Mouse (Mus musculus) c-Kit-positive CD71-negative TER-119-negative erythroid progenitor cells, embryonic 14.5 days (primary cell): ENCODE measurements around the gene Serp2.
"Not testable (repeated sequence)": the region's sequence is repeated elsewhere in the genome, so short reads cannot be mapped to it uniquely, and the experiment has no call there.

Experiments
- DNase-seq: peaks from one replicate; pipeline ENCODE4 v3.0.0-alpha.2; 2013; ENCODE audit warnings: low read depth

Serp2 gene

DNA sequence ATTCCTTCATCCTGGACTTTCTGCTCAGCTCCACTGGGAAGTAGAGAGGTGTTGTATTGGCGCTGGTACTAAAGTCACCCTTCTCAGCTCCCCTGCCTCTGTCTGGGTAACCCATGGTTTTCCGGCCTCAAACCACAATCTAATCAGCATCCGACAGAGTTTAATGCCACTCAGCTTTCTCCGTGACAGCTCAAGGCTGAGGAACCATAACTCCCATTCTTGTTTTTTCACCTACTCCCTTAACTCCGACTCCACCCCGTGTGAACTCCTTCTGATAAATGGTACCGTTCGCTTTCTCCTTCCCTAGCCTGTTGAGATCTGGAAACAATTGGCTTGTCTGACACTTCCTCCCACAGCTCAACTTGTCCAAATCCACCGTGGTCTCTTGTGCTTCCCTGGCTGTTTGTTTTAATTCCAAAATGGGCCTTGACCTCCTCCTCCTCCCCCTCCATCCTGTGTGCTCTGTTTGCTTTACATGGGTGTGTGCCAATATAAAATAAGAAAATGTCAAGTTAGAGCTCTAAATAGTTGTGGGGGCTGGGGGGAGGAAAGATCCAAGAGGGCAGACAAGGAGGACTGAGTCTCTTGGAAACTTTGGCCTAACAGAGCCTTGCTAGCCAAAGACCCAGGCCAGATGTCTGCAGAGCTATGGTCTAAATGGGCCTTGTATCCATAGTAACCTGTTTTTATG, 12.7 kb upstream of the Serp2 start:
- peak; percentile 65 for DNase-seq

DNA sequence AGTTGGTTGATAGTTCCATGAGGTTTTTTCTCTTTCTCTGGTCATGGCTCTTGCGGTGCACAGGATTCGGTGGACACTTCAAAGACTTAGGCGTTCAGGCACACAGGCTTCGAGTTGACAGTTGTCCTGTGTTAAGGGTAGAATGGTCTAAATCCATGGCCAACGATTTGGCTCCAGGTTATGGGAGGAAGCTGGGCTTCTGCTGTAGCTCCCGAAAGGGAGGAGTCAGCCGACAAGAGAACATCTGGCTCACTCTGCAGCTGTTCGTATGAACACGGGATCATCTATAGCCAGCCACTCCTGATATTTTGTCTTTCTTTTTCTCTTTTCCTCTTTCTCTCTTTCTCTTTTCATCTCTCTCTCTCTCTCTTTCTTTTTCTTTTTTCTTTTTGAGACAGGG, 11.9 kb upstream of the Serp2 start:
- no peak for DNase-seq

DNA sequence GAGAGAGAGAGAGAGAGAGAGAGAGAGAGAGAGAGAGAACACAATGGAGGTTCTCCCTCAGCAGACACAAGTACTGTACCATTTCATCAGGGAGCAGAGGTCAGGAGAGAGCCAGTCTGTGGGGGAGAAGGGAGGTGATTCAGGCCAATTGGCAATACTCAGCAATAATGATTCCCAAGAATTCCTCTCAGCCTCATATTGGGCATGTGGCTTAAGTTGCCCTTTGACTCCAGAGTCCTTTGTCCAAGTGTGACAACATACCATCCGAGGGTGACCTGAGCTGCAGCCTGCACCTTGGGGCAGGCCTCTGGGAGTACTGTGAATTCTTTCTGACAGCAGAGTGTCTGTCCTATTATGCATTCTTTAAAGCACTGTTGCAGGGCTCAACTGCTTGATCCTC, 10.6 kb upstream of the Serp2 start:
- no peak for DNase-seq

DNA sequence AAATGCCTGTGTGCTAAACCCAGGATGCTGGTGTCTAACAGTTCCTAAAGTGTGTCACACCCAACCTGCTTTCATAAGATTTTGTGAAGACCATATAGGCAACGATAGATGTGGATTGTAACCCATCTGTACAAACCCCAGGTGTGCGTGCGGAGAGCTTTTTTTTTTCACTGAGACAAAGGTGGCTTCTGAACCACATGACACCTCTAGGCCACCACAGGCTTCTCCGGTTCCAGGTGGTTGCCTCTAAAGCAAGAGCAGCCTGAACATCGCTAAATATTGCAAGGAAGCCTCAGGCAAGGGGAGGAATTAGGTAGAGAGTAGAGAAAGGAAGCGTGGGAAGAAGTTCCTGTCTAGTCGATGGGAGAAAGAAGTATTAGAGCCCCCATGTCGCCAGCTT, 10.0 kb upstream of the Serp2 start:
- DNase-seq = no peak

DNA sequence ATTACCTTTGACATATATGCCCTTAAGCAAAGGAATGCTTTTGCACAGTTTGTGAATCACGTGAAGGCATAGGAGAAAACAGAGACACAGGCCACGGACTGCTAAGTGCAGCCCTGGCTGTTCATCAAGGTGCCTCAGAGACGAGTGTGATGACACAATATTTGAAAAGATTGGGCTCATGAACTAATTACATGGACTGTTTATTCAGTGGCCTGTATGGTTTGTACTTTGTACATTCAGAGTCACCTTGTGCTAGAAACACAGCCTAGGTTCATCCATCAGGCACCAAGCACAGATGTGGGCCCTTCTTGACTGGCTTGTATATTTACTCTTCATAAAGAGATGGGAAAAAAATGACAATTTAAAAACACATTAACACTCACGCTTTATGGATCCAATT, 9.5 kb upstream of the Serp2 start:
- no peak for DNase-seq

DNA sequence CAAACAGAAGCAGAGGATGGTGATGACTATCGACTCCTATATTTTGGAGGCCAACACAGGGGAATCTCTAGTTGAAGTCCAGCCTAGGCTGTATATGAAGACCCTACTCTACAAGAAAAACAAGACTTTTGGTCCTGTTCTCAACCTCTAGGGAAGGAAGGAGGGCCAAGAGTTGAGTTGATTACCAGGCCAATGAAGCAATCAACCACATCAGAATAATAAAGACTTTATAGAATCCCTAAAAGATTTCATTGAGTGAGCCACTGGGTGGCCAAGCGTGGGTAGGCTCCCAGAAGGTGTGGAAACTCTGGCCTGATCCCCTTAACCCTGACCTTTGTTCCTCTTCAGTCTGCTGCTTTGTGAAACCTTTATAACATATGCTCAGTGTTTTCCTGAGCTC, 2.5 kb upstream of the Serp2 start:
- DNase-seq = no peak

DNA sequence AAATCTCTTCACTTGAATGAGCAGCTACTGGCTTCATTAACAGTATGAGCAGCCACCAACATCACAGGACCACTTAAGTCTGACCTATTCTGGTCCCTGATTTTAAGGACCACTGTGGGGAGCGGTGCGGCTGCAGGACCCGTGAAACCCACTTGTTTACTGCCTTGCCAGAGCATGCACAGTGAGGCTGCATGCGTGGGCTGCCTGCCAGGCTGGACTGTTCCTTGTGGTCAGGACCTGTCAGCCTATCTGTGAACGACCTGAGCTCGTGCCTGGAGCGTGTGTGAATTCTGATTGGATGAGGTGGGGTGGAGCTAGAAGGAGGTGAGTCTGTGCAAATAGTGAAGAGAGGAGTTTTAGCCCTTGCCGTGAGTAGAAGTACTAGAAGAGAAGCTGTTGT, 1.5 kb upstream of the Serp2 start:
- not testable (repeated sequence) for DNase-seq

DNA sequence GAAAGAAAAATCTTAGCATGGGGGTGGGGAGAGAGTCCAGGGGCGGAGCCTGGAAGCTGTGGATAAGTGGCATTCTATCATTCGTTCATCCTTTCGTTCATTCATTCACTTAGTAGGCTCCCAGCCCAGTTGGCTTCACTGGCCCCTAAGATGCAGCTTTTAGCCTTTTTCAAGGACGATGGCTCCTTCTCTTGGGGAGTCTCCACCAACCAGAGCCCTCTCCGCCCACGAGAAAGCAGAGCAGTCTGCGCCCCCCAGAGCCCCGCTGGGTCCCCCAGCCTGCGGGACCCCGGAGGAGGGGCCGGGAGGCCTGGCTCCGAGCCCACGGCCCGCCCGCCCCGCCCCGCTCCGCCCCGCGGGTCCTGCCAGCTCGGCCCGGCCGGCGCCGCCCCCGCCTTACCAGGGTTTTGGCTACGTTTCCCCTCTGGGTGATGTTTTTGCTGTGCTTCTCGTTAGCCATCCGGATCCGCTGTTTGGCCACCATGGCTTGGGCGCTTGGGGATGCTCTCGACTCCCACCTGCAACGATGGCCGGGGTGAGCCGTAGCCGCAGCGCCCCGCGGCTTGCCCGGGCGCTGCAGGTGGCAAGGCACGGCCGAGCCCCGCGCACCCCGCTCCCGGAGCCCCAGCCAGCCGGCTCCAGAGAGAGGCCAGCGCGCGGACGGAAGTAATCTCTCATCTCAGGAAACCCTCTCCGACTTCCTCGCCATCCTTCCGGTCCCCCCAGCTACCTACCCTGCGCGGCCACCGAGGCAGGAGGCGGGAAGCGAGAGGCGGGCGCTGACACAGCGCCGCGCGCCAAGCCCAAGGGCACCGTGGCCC, 448 bp downstream of the Serp2 start:
- DNase-seq = no peak

DNA sequence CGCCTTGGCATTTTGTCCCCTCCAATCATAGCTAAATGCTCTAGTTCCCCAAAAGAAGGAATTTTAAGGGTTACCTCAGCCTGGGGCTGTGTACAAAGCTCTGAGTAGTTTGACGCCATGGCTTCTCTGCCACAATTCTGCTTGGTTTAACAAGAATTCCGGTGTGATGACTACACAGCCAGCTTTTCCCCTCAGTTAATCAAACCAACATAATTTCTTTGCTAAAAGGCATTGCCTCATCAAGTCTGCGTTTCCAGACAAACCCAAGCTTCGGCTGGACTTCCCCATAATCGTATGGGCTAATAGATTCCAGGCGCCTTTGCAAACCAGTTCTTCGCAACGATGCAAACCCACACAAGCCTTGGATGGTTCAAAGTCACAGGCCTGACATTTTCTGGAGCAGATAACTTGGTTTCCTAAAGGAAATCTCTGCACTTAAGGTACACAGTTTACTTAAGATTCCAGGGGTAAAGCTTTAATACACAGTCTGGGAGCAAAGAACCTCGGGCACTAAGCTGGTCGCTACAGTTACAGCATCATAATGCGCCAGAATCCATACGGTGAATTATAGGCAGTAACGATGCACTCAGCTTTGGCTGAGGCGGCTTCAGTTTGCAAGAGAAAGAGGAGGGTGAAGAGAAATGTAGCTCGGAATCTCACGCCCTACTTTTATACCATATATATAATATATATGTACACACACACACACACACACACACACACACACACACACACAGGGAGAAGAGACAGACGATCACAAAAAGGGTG, 1.2 kb downstream of the Serp2 start:
- no peak for DNase-seq

DNA sequence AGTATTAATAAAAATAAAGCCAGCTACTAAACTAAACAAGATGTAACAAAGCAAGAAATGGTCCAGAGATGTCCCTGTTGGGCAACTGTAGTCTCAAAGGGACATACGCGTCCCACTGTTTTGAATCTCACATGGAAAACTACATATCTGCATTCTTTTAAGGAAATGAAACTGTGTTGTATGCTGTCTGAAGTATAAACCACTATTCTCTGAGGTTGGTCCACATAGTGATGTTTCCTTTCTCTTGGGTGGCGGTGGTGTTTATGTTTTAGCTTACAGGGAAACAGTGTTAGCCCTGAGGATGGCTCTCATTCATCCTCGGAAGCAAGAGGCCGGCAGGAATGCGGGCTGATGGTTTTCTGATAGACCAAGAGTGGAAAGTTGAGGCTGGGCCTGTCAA, 12.6 kb downstream of the Serp2 start:
- DNase-seq = no peak

DNA sequence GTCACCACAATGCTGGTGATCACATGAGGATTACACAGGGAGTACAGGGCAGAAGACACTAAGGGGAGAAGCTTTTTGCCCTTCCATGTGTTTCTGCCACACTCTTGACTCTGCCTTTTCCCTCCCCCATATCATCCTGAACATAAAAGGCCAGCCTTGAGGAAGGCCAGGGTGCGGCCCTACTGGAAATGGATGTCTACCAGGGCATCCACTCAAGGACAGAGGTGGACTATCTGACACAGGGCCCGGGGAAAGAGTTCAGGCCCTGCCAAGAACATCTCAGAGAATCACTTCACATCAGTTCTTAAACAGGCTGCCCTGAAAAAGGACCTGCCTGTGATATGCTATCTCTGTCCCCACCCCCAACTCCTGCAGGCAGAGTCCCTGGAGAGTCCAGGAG, 15.3 kb downstream of the Serp2 start:
- DNase-seq = no peak

DNA sequence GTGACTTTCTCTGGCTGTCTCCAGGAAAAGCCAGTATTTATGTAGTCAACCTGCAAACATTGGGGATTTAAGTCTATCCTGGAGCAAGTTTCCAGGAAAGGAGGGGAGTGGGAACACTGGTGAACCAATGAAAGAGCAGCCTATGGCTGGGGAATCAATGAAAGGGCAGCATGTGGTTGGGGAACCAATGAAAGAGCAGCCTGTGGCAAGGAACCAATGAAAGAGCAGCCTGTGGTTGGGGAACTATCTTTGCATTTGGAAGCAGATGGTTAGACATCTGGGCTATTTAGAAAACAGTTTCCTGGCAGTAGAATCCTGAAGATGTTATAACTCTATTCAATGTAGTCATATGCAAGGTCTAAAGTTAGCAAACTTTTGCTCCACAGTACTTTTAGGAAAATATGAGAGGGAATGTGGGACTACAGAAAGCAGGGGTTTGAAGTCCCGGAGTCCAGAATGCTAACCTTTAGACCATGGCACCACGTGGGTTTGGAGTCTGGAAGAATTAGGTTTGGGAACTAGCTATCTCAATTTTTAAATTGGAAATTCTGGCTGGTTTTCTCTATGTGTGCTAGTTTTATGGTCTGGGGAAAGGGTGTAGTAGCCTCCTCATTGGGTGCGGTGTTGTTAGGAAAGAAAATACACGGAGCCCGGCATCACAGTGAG, 16.6 kb downstream of the Serp2 start:
- DNase-seq = no peak

DNA sequence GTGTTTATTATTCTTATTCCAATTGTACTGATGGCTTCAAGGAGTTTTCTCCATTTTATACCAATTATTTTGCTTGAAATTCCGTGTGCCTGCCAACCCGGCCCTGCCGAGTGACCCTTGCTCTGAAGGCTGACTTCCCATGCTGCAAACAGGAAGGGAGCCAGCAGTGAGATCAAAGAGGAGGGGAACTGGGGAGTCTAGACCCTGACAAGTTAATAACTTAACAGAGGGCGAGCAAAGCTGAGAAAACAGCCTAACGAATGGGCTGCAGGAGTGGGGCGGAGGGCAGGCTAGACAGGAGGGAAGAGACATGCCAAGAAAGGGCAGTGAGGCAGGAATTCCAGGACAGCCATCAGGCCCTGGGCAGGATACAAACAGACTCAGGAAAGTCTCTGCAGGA, 19.8 kb downstream of the Serp2 start:
- no peak for DNase-seq

DNA sequence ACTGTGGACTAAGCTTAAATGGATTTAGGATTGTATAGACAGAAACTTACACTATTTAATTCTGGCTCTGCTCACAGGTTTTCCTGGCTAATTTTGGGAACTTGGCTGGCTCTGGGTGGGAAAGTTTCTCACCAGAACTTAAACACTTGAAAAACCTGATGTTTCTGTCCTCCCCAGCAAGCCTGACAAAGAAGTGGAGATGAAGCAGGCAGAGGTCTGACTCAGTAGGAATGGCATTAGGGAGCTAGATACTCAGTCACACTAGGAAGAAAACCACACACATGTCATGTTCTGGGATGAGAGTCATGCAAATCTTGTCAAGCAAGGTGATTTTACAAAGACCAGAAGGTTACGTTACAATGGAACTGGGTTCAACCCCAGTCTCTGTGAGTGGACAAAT, 21.6 kb downstream of the Serp2 start:
- no peak for DNase-seq

DNA sequence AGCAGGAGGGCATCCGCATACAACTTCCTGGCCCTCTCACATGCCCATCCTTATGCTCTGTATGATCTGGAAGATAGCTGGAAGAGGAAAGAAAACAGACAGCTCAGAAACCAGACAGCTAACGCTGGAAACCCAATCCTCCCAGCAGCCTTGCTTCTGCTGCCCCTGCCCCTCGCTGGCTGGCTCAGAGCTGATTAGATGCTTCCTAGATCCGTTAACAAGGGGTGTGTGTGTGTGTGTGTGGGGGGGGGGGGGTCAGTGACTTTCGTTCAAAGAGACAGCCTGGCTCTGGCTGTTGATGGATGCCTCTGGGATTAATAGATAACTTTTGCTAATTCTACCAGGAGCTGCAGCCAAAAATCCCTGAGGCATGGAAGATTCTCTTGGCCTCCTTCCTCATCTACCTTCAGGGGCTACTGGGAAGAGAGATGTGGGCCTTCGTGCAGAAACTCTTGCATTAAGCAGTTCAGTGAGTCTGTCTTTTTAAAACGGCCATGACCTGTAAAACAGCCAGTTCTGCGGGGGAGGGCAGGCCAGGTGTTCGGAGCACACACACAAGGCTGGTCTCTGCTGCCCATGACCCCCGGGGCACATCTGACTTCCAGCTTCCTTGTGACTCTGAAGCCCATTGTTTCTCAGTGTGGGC, 23.4 kb downstream of the Serp2 start:
- DNase-seq = no peak

DNA sequence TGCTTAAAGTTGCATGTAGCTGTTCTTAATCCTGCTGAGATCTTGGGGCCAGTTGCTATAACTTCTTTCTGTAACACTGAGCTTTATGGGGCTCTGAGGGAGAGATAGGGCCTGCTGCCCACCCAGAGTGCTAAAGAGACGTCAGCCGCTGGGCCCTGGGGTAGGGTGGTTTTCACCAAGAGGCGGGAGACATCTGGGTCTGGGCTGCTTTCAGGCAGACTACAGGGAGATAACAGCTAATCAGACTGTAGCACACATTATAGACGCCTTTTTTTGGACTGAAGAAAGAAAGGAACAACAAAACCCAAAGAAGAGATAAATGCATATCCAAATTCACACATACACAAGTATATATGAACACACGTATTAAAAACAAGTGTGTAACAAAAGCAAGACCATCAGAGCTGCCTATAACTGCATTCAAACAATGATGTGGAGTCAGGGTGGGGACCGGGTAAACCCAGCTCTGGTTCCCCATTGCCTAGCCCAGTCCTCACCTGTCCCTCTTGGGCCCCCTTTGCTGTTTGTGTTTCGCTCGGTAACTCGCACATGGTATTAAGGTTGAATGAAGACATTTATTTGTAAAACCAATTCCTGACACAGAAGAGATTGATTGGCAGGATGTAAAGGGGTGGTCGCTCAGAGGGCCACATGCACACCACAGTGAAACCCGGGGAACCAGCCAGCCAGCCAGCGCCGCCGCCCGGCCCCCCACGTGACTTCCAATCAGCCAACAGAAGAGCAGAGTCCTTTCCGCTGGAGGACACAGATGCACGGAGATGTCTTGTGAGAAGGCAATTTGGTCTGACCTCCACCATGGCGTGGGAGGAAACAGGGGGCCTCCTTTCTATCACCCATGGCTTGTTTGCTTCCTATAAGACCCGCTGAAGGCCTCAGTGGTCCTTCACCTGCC, 24.2 kb downstream of the Serp2 start:
- DNase-seq = peak; percentile 43

DNA sequence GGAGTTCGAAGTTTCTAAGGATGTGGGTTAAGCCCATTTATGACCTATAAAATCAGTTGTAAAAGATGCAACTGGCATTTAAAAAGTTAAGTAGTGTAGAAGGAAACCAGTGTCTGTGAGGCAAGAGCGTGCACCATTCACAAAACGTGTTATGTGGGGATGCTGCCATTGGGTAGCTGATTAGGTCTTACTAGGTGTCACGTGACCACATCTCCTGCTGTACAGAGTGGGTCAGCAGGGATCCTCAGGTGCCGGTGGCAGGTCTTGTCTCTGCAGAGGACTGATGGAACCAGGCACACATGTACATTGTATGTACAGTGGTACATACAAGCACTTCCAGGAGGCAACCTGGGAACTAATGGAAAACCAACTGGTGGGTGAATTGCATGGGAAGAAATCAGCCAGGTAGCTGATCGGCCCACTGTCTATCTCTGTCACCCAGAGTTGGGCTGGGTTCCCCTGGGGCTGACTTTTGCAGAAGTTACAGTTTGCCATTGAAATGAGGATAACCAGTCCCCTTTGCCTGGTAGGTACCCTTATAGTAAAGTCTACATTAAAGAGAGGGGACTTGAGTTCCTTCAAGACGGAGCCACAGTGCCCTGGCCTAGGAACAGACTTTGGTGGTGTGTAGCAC, 25.5 kb downstream of the Serp2 start:
- DNase-seq = no peak

DNA sequence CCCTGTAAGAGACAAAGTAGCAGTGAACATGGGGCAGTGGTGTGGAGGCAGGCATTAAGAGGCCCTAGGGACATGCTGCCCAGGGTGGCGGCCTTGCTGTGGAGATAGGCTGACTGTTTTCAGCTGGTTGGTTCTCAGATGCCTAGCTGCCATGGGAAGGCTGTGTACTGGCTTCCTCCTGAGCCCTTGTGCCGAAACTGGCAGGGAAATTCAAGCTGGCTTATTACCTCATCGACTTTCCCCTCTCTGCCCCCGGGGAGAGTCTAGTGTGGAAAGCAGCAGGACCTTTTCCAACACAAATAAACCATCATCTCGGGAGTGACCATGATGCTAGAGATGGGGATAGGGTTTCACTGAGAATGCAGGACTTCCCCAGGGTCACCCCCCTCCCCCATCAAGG, 28.0 kb downstream of the Serp2 start:
- no peak for DNase-seq

DNA sequence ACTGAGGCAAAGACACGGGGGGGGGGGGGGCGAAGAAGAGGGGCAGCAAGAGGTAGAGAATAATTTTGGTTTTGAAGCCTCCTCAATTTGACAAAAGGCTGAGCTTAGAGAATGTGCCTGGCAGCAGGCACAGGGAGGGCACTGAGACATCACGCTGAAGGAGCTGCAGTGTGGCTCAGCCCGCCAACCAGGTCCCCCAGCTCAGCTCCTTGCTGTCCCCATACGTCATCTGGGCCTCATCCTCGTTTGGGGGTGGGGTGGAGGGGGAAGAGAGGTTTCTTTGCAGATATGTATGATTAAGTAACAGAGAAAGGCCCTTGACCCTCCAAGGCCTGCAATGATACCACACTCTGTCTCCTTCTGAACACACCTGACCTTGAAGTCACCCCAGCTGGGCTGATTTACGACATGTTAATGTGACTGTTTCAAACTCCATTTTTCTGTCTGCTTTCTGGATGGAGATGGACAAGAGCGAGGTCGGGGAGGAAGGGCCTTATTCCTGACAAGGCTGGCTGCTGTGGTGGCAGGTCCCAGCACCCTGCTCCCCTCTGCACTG, 28.9 kb downstream of the Serp2 start:
- DNase-seq = no peak
